Mouse (Mus musculus): ENCODE results near the gene Gm21828. TPM values are rescaled to one million over a fixed set of nuclear protein-coding genes. Genes with fewer than 3 reads are reported as not detected.
"Not testable (repeated sequence)": the region's sequence is repeated elsewhere in the genome, so short reads cannot be mapped to it uniquely, and the experiment has no call there.

Gene Gm21828
- not detected in 2 replicates for polyA plus RNA-seq (2014; fragmentation: Nextera tagmentation; extraction: Ambion mirVana)

DNA sequence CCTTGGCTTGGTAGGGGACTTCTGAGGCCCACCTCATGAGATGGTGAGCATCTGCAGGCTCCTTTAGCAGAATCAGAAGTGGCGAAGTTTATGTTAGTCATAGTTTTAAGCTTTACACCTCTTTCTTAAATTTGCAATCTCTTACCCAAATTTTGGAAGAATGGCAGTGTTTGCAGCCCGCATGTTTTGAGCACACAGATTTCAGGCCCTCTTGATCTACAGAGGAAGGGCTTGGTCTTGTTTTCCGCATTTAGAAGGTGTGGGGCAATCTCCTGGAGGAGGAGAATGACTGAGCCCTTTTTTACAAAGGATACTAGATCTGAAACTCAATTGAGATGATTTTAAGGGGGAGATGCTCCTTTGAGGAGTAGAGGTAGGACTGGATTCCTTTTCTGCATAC, at the start of gene Gm21828:
Gene Gm21828 (minus strand): TSS at position 101 of the 400 bp plus-strand sequence.
- H3K4me1 ChIP-seq (replicated peaks; ENCODE audit: control insufficient read depth, insufficient read depth, low read length); DNase-seq (ENCODE audit: low spot score); H3K36me3 ChIP-seq (ENCODE audit: control insufficient read depth, insufficient read depth, low read length); H3K27ac ChIP-seq (ENCODE audit: low read depth, low read length); H3K4me3 ChIP-seq (ENCODE audit: low read depth, low read length); H3K4me2 ChIP-seq (replicated peaks; ENCODE audit: low read depth, low read length); ATAC-seq (ENCODE audit: low FRiP score); H3K9ac ChIP-seq (ENCODE audit: low read depth, low read length); H3K27me3 ChIP-seq (ENCODE audit: control insufficient read depth, insufficient read depth, low read length); H3K9me3 ChIP-seq (ENCODE audit: control insufficient read depth, low read length): not testable (repeated sequence)
- WGBS, result no CpG with 5 or more reads among the region's 3 CpGs

DNA sequence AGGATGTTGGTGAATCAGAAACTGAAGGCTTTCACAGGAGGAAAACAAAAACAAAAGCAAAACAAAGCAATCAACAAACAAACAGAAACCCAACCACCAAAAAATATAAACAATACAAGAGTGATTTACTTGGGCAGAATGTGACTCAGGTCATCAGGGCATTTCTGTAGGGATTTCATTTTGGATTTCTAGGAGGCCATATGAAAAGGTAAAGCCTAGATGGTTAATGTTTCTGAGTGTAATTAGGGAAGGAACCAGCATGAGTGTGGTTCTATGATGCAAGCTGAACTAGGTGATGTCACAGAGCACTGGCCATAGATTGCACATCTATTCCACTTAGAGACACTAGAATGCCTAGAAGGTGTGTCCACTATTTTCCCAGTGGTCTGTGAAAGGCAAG, 28.4 kb upstream of the Gm21828 start, which contains the start of the genes Gm21440 and Gm21454:
Gene Gm21440 (plus strand): TSS at position 301 of the 400 bp plus-strand sequence.
Gene Gm21454 (plus strand): TSS at position 352 of the 400 bp plus-strand sequence.
- H3K9ac ChIP-seq (ENCODE audit: low read depth, low read length); H3K4me3 ChIP-seq (ENCODE audit: low read depth, low read length); H3K9me3 ChIP-seq (ENCODE audit: control insufficient read depth, low read length); H3K27ac ChIP-seq (ENCODE audit: low read depth, low read length); ATAC-seq (ENCODE audit: low FRiP score); H3K4me1 ChIP-seq (replicated peaks; ENCODE audit: control insufficient read depth, insufficient read depth, low read length); H3K4me2 ChIP-seq (replicated peaks; ENCODE audit: low read depth, low read length); H3K36me3 ChIP-seq (ENCODE audit: control insufficient read depth, insufficient read depth, low read length); DNase-seq (ENCODE audit: low spot score); H3K27me3 ChIP-seq (ENCODE audit: control insufficient read depth, insufficient read depth, low read length): not testable (repeated sequence)

Other genes starting within 250 kb of the Gm21828 start
- gene Gm20807, start 181.0 kb downstream of the Gm21828 start, polyA plus RNA-seq (2014; fragmentation: Nextera tagmentation; extraction: Ambion mirVana), result not detected in 2 replicates
- not detected in 2 replicates for gene Gm21891, start 90.4 kb downstream of the Gm21828 start, polyA plus RNA-seq (2014; fragmentation: Nextera tagmentation; extraction: Ambion mirVana)
- gene Gm21425, start 62.0 kb downstream of the Gm21828 start, polyA plus RNA-seq (2014; fragmentation: Nextera tagmentation; extraction: Ambion mirVana), result not detected in 2 replicates
- gene Gm21440, start 28.5 kb upstream of the Gm21828 start, polyA plus RNA-seq (2014; fragmentation: Nextera tagmentation; extraction: Ambion mirVana), result not detected in 2 replicates
- not detected in 2 replicates for gene Gm21454, start 28.5 kb upstream of the Gm21828 start, polyA plus RNA-seq (2014; fragmentation: Nextera tagmentation; extraction: Ambion mirVana)
- not detected in 2 replicates for gene Gm21725, start 125.1 kb upstream of the Gm21828 start, polyA plus RNA-seq (2014; fragmentation: Nextera tagmentation; extraction: Ambion mirVana)
- not detected in 2 replicates for gene Gm21866, start 241.7 kb upstream of the Gm21828 start, polyA plus RNA-seq (2014; fragmentation: Nextera tagmentation; extraction: Ambion mirVana)

All from hindbrain, embryonic 11.5 days (tissue).